Mouse (Mus musculus) cerebellum, adult 2 months (tissue): Measurements from ENCODE around the gene Dirc2. TPM values are rescaled to one million over a fixed set of nuclear protein-coding genes. Genes with fewer than 3 reads are reported as not detected.

Experiments
- DNase-seq, 2 experiments: peaks; one replicate each; pipeline ENCODE4 v3.0.0; 2021
- H3K27ac ChIP-seq: fragments of 200-500 bp; 2 replicates; pipeline ENCODE4 v1.5.1; 2012; ENCODE audit warnings: low read length, control low read depth, inconsistent platforms; ENCODE audit not compliant: insufficient read depth
- H3K27me3 ChIP-seq: fragments of 200-500 bp; 2 replicates; pipeline ENCODE4 v1.6.1; 2012; ENCODE audit warnings: inconsistent platforms, mild to moderate bottlenecking, low read length, moderate library complexity; ENCODE audit not compliant: control insufficient read depth, insufficient read depth
- H3K4me1 ChIP-seq: fragments of 200-500 bp; 2 replicates; pipeline ENCODE4 v1.6.1; 2011; ENCODE audit warnings: low read length; ENCODE audit not compliant: control insufficient read depth, insufficient read depth
- H3K4me3 ChIP-seq: fragments of 200-500 bp; replicated peaks from 2 replicates; pipeline ENCODE3; 2011; ENCODE audit warnings: mild to moderate bottlenecking, low read depth, low read length, control low read depth; ENCODE audit not compliant: insufficient read depth
- CTCF ChIP-seq: fragments of 200-500 bp; IDR thresholded peaks from 2 replicates; pipeline ENCODE4 v1.5.1; 2011; ENCODE audit warnings: low read depth, mild to moderate bottlenecking, control low read depth, low read length, moderate library complexity, borderline replicate concordance; ENCODE audit not compliant: insufficient read depth
- POLR2A ChIP-seq: fragments of 200-500 bp; IDR thresholded peaks from 2 replicates; pipeline ENCODE4 v1.6.1; 2011; ENCODE audit warnings: low read length, control low read depth, borderline replicate concordance; ENCODE audit not compliant: insufficient read depth
- whole genome bisulfite sequencing: fragments of 180-500 bp; shearing (Covaris S2); methylation state at CpG from one replicate; pipeline ENCODE4 v1.1.7; 2018; 5-methylcytosine and 5-hydroxymethylcytosine counted together
- polyA plus RNA-seq: library from polyadenylated mRNA; depleted of rRNA; stranded (reverse); fragments of >200 nt; gene quantifications from 2 replicates; pipeline ENCODE4 v1.2.3, GENCODE M21; 2012

The Dirc2 gene
- polyA plus RNA-seq, 1 experiment: 56.8 TPM

- H3K27ac ChIP-seq: no peak overlapping the region
- no peaks in the 10 kb centered on the region for H3K4me1 ChIP-seq
- no peak for TF ChIP-seq POLR2A
- no peak for TF ChIP-seq CTCF
- 89% methylated on average over 5 of the region's 5 CpGs for WGBS
- no peak overlapping the region for H3K4me3 ChIP-seq
- H3K27me3 ChIP-seq: no peaks in the 10 kb centered on the region
- DNase-seq: no peak
Observed at GRCm38 (mm10) chr16:35781651-35782050, 12.5 kb upstream of the Dirc2 start.

DNA sequence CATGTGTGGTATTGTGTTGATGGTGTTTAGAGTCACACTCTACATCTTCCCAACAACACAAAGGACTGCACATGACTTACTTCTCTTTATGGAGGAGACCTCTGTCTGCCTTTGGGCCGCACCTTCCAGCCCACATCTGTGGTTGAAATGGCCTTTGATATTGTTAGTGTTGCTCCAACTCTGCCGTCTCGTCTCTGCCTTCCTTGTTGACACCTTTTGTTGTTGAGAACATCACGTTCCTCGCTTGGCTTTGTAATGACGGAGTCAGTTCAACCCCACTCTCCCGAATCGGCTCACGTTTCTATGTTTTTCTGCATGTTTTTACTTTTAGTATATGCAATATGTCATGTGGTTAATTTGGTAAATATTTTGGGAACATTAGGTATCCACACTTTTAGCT lies 11.9 kb upstream of the Dirc2 start:
- Histone ChIP-seq H3K4me3 (no peak overlapping the region), H3K27ac (no peak overlapping the region), H3K4me1 (no peaks in the 10 kb centered on the region), H3K27me3 (no peaks in the 10 kb centered on the region)
- DNase-seq: no peak
- TF ChIP-seq CTCF (no peak), POLR2A (no peak)
- 93% methylated on average over 9 of the region's 9 CpGs for WGBS

DNA sequence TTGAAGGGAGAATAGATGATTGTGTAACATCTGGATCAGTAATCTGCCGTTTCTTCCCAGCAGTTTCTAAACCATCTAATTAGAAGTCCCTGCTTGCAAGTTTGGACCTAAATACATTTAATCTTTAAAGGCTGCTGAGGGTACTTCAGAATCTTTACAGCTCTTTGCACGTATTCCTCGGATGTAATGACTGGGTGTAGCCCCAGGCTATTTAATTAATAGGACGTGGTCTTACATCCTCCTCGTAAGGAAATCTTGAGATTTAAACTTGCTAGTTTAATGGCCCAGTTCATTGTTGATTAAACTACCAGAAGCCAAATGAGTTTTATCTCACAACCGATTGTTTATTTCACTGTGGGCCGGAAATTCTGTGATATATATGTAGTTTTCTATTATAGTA lies 10.5 kb upstream of the Dirc2 start:
- no peak for TF ChIP-seq CTCF
- no peak for TF ChIP-seq POLR2A
- Histone ChIP-seq H3K27me3 (no peaks in the 10 kb centered on the region), H3K27ac (no peak overlapping the region), H3K4me3 (no peak overlapping the region), H3K4me1 (no peaks in the 10 kb centered on the region)
- WGBS: 94% methylated on average over 7 of the region's 7 CpGs
- no peak for DNase-seq

- H3K4me1 ChIP-seq: no peaks in the 10 kb centered on the region
- H3K27ac ChIP-seq: no peak overlapping the region
- H3K27me3 ChIP-seq: no peaks in the 10 kb centered on the region
- TF ChIP-seq CTCF (no peak), POLR2A (no peak)
- no peak for DNase-seq
- H3K4me3 ChIP-seq: no peak overlapping the region
- WGBS: 96% methylated on average over 4 of the region's 4 CpGs
Observed at GRCm38 (mm10) chr16:35777768-35778167, 8.6 kb upstream of the Dirc2 start.

GRCm38 (mm10) chr16:35776737-35777136 lies 7.6 kb upstream of the Dirc2 start:
- TF ChIP-seq POLR2A (no peak), CTCF (no peak)
- no peak overlapping the region for H3K4me3 ChIP-seq
- no peak overlapping the region for H3K27ac ChIP-seq
- DNase-seq: no peak
- WGBS: 72% methylated on average over 7 of the region's 7 CpGs
- H3K27me3 ChIP-seq: no peaks in the 10 kb centered on the region
- no peaks in the 10 kb centered on the region for H3K4me1 ChIP-seq

- Histone ChIP-seq H3K4me1 (no peaks in the 10 kb centered on the region; the same call in 1 of the 2 replicates), H3K27me3 (no peaks in the 10 kb centered on the region), H3K27ac (no peak overlapping the region), H3K4me3 (no peak overlapping the region)
- no peak for TF ChIP-seq POLR2A
- no peak for TF ChIP-seq CTCF
- DNase-seq: no peak
- 96% methylated on average over 1 of the region's 1 CpGs for WGBS
Observed at GRCm38 (mm10) chr16:35775835-35776234, 6.7 kb upstream of the Dirc2 start.

GRCm38 (mm10) chr16:35772598-35772997 lies 3.4 kb upstream of the Dirc2 start:
- DNase-seq: no peak
- Histone ChIP-seq H3K4me1 (peaks cover under 1% of the 10 kb centered on the region), H3K27me3 (no peaks in the 10 kb centered on the region), H3K4me3 (no peak overlapping the region), H3K27ac (no peak overlapping the region)
- TF ChIP-seq CTCF (no peak), POLR2A (no peak)
- 93% methylated on average over 5 of the region's 5 CpGs for WGBS

DNA sequence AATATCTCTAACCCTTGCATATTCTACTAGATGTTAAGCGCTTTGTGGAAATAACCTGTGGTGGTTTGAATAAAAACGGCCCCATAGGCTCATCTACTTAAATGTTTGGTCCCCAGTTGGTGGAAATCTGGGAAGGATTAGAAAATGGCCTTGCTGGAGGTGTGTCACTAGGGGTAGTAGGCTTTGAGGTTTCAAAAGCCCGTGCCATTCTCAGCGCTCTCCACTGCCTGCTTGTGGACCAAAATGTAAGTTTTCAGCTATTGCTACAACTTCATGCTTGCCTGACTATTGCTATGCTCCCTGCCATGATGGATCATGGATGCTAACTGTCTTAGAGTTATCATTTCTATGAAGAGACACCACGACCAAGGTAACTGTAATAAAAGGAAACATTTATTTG lies 2.5 kb upstream of the Dirc2 start:
- Histone ChIP-seq H3K27me3 (no peaks in the 10 kb centered on the region), H3K4me3 (no peak overlapping the region), H3K27ac (no peak overlapping the region), H3K4me1 (peaks cover 3% of the 10 kb centered on the region)
- WGBS: 88% methylated on average over 5 of the region's 5 CpGs
- TF ChIP-seq POLR2A: no peak
- TF ChIP-seq CTCF: no peak
- no peak for DNase-seq
